Mouse (Mus musculus) ES-E14 (cell line): ENCODE measurements at regions not wholly inside any gene's neighbourhood (a gene's known extent, or its start where the extent isn't known, plus 50 kb on each side); places are given as distances from the start of the nearest gene placed in this dataset.

ENCODE experiments used
- CHD2 ChIP-seq: IDR thresholded peaks from 2 replicates; pipeline ENCODE4 v1.6.1; 2014; ENCODE audit warnings: mild to moderate bottlenecking, low read depth, low read length, inconsistent platforms
- MAFK ChIP-seq: IDR thresholded peaks from 2 replicates; pipeline ENCODE4 v1.6.1; 2014; ENCODE audit warnings: mild to moderate bottlenecking, low read depth, low read length, inconsistent platforms; ENCODE audit not compliant: insufficient read depth

- no peak for TF ChIP-seq MAFK
- TF ChIP-seq CHD2: no peak
Observed at GRCm38 (mm10) chr4:93477189-93477767, 142.0 kb upstream of the Tusc1 start.
